Mouse (Mus musculus): Measurements from ENCODE around the gene Tma16.

DNA sequence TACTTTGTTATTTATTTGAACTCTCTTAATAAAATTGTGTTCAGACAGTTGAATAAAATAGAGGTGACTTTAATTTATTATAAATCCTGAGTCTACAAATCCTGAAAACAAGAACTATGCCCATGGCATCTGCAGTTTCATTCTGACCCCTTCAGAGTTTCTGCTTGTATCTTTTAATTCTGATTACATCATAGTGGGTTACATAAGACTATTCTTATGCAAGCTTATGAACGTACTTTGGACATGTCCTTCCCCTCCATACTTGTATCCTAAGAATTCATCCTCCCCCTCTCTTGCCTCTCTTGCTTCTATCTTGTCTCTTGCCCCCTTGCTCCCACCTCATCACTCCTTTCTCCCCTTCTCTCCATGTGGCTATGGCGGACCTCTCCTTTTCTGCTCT is 32.8 kb upstream of the Tma16 start:
- TF ChIP-seq CTCF (IDR thresholded peaks at IDR 0.05; ENCODE audit: control insufficient read depth, insufficient read depth, insufficient read length) (no peak), CEBPB (IDR thresholded peaks at IDR 0.05; ENCODE audit: low read depth) (no peak), USF1 (IDR thresholded peaks at IDR 0.05; ENCODE audit: low read depth) (no peak), MAX (IDR thresholded peaks at IDR 0.05) (no peak), MYOG (IDR thresholded peaks at IDR 0.05; ENCODE audit: control insufficient read depth, extremely low read depth, insufficient read length) (no peak)

Measured in C2C12 (cell line).